23 mouse cellular contexts compared by ENCODE assay signal in genomic region chr13:5480779-5481178, GRCm38 (mm10).
"Had no signal": no experiment of that assay in that cellular context is flagged by ENCODE, and none has a peak within 500 bp of the region (broad histone marks: within the 10 kb centered on the region; RNA-seq: fewer than 3 reads in every experiment).

No protein-coding gene starts in this region.

- H3K36me3 ChIP-seq: embryonic facial prominence, embryonic 10.5 days; embryonic facial prominence, embryonic 12.5 days; embryonic facial prominence, embryonic 13.5 days; embryonic facial prominence, embryonic 15.5 days; forebrain, embryonic 10.5 days; forebrain, embryonic 12.5 days; forebrain, embryonic 15.5 days; heart, embryonic 10.5 days had no signal

- H3K27me3 ChIP-seq: embryonic facial prominence, embryonic 12.5 days; embryonic facial prominence, embryonic 13.5 days; embryonic facial prominence, embryonic 15.5 days; forebrain, embryonic 12.5 days; forebrain, embryonic 13.5 days; forebrain, embryonic 15.5 days had no signal

- H3K9me3 ChIP-seq: embryonic facial prominence, embryonic 10.5 days; embryonic facial prominence, embryonic 12.5 days; embryonic facial prominence, embryonic 13.5 days; embryonic facial prominence, embryonic 15.5 days; forebrain, embryonic 10.5 days; forebrain, embryonic 12.5 days; forebrain, embryonic 13.5 days; forebrain, embryonic 15.5 days; heart, embryonic 10.5 days had no signal

- H3K4me3 ChIP-seq: embryonic facial prominence, embryonic 10.5 days; embryonic facial prominence, embryonic 12.5 days; embryonic facial prominence, embryonic 13.5 days; embryonic facial prominence, embryonic 15.5 days; erythroblast, embryonic 14.5 days; forebrain, embryonic 10.5 days; forebrain, embryonic 12.5 days; forebrain, embryonic 13.5 days; forebrain, embryonic 15.5 days; gastrocnemius, adult 2 months; heart, adult 2 months; heart, embryonic 10.5 days had no signal

- H3K4me1 ChIP-seq: embryonic facial prominence, embryonic 10.5 days; embryonic facial prominence, embryonic 12.5 days; embryonic facial prominence, embryonic 13.5 days; embryonic facial prominence, embryonic 15.5 days; forebrain, embryonic 10.5 days; forebrain, embryonic 12.5 days; forebrain, embryonic 13.5 days; forebrain, embryonic 15.5 days; heart, embryonic 10.5 days had no signal

- H3K27ac ChIP-seq: embryonic facial prominence, embryonic 10.5 days; embryonic facial prominence, embryonic 12.5 days; embryonic facial prominence, embryonic 13.5 days; embryonic facial prominence, embryonic 15.5 days; forebrain, embryonic 10.5 days; forebrain, embryonic 12.5 days; forebrain, embryonic 13.5 days; forebrain, embryonic 15.5 days; gastrocnemius, adult 2 months; heart, adult 2 months; heart, embryonic 10.5 days had no signal

- DNase-seq: cerebellum, postnatal 10 days; cerebellum, postnatal 14 days; cerebellum, postnatal 25 days; embryo, embryonic 11 days; forebrain, postnatal 0 days; gastrocnemius, adult 2 months; gastrocnemius, postnatal 10 days; gastrocnemius, postnatal 14 days; gastrocnemius, postnatal 25 days; gastrocnemius, postnatal 36 days; heart, adult 11 months; heart, adult 18-20 months; heart, adult 2 months had no signal
